Mouse (Mus musculus): ENCODE data around the gene Atrnl1. TPM values are rescaled to one million over a fixed set of nuclear protein-coding genes. Genes with fewer than 3 reads are reported as not detected.

Atrnl1 gene
- total RNA-seq, 2 experiments from 2014 or later: 99.0 to 112 TPM

DNA sequence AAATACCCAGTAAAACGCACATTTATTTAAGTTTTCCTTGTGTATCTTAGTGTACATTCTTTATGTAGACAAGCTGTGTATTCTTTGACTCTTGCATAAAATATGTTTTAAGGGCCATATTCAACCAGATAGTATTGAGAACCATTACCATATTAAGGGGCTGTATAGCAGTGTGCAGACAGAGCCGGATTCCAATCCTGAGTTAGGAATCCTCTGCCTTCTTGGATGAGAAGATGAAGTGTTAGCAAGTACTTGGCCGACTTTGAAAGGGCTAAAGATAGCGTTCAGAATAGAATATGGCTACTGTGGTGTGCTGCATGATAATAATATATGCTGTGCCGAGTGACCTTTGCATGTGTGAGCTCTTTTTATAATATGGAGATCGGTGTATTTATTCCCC is 500.5 kb downstream of the Atrnl1 start:
- DNase-seq (ENCODE audit: low spot score in 2 of 2): no peak

DNA sequence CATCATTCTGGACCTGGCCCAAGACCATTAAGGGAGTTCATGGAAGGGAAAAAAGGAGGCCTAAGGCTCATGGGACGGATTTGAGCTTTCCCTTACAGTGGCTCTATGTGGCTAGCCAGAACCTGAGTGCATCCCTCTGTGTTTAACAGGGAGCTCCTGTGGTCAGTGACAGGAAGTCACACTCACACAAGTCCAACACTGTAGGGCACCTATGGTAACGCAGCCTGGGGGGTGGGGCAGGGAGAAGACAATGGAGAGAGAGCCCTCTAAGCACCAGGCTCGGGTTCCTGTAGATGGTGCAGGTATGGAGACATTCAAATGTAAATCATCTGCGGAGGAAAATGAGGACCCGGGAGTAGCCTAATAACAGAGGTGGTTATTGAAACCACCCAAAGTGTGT is 501.3 kb downstream of the Atrnl1 start:
- DNase-seq (ENCODE audit: low spot score in 2 of 2): no peak

GRCm38 (mm10) chr19:58113092-58113731 is 502.4 kb downstream of the Atrnl1 start:
- no peak for DNase-seq (ENCODE audit: low spot score in 2 of 2)

DNA sequence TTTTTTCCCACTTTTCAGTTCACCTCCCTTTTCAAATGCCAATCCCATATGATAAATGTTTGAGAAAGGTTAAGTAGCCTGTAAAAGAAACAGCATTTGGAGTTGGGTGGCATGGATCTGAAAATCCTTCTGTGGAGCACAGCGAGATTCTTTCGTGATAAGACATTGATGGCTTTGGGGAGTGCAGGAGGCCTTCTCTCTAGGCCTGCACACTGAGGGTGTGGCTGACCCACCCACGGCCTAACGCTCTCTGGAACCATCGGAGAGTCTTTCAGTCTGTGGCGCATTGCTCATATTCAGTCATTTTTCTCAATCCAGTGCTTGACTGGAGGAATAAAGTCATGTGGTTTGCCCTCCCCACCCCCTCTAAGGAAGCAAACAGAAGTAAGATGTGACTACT is 506.8 kb downstream of the Atrnl1 start:
- no peak for DNase-seq (ENCODE audit: low spot score in 2 of 2)

DNA sequence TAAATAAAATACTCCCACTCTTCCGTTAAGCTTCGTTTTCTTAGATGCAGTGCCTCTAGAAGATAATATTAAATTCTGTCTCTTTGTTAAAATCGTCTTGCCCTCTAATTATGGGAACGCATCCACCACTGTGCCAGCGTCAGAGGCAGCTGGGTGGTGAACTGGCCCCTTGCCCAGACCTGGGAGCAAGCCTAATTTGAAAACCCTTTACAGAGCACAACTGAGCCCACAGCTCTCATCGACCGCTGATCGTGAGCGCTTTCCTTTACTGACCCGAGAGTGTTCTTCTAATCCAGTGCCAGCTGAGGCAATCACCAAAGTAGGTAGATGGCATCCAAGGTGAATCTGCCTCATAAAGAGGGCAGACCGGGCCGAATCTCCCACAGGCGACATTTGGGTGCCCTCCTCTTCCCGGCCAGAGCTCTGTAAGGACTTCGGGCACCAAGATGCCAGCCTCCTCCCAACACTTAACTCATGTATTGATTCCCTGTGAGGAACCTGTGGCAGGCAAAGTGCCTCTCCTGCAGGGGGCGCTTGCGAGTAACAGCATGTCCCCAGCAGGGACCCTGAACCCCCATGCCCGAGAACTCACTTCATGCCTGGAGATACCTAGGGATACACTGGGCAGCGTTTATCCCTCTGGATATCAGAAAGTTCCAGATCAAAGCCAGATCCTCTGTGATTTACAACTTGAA is 507.5 kb downstream of the Atrnl1 start:
- DNase-seq (ENCODE audit: low spot score in 2 of 2): peak; percentile 53 to 61

- no peak for DNase-seq (ENCODE audit: low spot score in 2 of 2)
Measured at GRCm38 (mm10) chr19:58118864-58119263, 508.0 kb downstream of the Atrnl1 start.

DNA sequence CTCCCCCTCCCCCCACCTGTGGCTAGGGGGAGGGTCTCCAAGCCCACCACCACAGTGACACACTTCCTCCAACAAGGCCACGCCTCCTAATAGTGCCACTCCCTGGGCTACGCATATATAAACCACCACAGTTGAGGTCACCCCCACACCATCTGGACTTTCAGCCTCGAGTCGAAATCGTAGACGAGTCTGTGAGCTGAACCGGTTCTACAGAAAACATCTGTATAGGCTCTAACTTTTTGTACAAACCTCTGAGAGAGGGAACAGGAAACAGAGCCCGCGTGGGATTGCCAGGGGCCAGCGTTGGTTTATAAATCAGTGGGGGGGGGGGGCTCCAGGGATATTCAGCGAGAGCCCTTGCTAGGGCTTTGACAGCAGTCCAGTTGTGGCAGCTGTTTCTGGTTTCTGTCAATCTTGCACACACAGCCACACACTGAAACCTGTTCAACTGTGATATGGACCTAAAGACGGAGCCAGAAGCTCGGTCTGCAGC is 508.9 kb downstream of the Atrnl1 start:
- no peak for DNase-seq (ENCODE audit: low spot score in 2 of 2)

DNA sequence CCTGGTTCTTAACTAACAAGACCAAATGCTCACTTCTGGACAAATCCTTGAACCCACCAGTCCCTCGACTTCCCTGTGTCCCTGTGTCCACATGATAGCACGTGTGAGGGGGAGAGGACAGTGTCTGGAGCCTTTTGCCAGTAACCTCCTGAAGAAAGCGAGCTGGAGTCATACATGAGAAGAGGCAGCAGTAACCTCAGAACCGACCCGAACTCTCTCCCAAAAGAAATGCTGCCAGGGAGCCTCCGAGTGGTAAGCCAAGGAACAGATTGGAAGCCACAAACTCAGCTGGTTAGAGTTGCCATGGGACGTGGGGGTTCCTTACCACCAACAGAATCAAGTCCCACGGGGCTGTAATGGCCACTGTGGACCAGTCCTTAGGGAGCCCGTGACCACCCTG is 509.8 kb downstream of the Atrnl1 start:
- no peak for DNase-seq (ENCODE audit: low spot score in 2 of 2)

GRCm38 (mm10) chr19:58121628-58122027 is 510.8 kb downstream of the Atrnl1 start:
- no peak for DNase-seq (ENCODE audit: low spot score in 2 of 2)

GRCm38 (mm10) chr19:58123620-58124019 is 512.8 kb downstream of the Atrnl1 start:
- DNase-seq (ENCODE audit: low spot score in 2 of 2): no peak

DNA sequence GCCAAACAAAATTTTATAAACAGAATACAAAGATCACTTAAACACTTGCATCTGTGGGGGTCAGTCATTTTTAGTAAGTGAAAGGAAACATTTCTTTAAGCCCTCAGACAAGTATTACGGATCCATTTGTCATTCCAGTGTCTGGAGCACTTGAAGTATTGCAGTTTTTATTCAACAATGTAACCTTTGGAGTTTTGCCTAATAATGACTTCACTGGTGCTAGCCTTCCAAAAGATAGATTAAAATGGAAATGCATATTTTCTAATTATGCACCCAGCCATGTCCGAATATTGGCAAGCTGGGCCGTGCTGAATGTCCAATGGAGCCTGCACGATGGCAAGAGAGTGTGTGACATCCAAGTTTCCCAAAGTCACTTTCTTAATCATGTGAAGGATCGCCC is 513.7 kb downstream of the Atrnl1 start:
- no peak for DNase-seq (ENCODE audit: low spot score in 2 of 2)

- no peak for DNase-seq (ENCODE audit: low spot score in 2 of 2)
Measured at GRCm38 (mm10) chr19:58125010-58125409, 514.2 kb downstream of the Atrnl1 start.

DNA sequence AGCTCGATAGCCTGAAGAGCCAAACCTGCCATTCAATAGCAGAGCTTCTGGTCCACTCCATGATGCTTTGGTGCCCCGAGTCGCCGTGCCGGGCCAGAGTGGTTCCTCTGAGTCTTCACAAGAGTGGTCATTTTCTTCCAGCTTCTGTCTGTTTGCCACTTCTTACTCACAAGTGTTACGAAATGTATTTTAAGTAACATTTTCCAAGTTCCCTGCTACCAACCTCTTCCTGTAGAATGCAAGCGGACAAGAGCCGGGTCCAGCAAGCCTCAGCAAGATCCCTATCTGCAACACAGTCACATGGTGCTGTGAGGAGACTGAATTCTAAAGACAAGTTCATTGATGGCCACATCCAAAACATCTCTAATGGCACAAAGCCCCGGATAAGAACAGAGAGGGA is 521.1 kb downstream of the Atrnl1 start:
- no peak for DNase-seq (ENCODE audit: low spot score in 2 of 2)

DNA sequence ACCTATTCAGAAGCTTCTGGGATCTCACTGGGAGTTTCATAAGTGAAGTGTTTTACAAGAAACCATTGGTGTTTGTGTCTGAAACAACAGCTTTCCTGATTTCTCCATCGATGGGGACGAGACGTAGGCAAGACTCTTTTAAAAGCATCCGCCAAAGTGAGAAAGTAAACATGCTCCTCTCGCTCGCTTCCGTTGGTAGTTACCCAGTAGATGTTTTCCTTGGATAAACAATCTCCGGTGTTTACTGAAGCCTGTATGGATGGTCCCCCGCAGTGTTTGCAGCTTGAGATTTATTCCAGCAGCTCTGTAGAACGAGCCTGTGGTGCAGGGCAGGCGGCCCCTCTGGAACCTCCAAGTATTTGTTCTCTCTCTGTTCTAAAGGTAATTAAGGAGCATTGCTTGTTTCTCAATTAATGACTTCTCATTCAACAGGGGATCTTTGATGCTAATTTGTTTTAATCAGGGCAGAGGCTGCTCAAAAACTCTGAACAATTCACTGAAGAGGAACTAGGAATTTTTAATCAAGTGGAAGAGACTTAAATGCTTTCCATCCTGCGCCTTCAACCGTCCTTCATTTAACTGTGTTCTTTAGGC is 529.5 kb downstream of the Atrnl1 start:
- DNase-seq (ENCODE audit: low spot score in 2 of 2): no peak

DNA sequence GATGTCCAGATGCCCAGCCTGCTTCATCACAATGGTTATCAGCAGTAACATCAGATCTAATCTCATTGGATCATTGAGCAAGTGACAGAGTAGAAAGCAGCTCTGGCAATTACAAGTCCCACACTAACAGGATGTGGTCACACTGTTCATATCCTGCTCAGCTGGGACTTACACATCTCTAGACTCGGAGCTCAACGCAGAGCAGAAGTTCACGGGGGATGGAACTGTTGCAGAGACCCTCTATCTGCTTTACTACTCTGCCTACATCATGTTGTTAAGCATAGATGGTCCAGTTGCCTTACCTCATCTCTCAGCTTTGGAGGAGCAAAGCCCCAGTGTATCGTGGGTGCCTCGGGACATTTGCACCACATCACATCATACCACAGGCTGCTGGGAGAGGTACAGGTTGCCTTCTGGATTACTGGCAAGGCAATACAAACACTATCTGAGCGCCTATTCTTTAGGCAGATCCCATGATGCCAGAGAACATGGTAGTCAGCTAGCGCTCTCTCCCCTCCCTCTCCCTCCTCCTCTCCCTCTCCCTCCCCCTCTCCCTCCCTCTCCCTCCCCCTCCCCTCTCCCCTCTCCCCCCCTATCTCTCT is 533.1 kb downstream of the Atrnl1 start:
- DNase-seq (ENCODE audit: low spot score in 2 of 2): no peak

- no peak for DNase-seq (ENCODE audit: low spot score in 2 of 2)
Measured at GRCm38 (mm10) chr19:58145521-58145920, 534.7 kb downstream of the Atrnl1 start.

DNA sequence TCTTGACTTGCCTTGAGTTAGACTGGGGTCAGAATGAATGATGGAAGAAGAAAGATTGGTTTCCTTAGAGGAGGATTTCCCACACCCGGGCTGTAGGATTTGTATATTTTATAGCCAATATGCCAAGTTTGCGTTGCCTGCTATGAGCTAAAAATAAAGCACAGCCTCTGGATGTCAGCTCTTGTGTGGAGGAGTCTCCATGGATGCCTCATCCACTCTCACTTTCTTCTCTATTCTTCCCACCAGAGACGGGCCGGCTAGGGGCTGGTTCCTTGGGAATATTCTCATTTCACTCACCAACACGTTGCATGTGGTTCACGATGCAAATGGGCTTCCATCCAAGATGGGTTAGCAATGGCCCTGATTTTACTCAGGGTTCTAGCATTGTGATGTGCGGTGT is 540.4 kb downstream of the Atrnl1 start:
- DNase-seq (ENCODE audit: low spot score in 2 of 2): peak; percentile 4 to 7

GRCm38 (mm10) chr19:58161569-58161968 is 550.7 kb downstream of the Atrnl1 start:
- no peak for DNase-seq (ENCODE audit: low spot score in 2 of 2)

DNA sequence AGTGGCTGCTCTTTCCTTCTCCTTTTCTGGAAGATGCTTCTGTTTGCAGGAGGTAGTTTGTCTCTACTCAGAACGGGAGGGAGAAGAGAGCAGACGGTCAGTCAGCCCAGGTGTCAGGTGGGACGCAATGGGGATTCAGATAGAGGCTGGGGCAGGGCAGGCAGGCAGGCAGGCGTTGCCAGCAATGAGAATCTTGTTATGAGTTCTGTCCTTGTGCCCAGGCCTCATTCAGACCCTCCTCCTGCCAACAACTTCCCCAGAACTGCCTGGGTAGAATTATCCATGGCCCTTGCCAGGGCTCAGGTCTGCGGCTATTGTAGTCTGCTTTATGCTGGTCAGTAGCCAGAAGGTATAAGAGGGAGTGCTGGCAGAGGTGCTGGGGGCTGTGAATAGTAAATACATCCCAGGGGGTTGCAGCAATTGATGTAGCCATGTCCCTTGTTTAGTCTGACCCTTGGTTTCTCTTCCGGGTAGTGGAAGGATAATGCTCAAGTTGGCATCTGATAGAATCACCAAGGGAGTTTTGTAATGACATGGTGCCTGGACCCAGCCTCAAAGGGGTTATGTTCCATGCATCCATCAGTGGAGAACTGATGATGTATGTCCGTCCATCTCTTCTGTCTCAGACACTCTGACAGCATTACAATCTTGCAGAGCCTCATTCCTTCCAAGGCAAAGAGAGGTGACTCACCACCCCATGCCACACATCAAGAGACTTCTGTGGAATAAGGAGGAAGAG is 554.2 kb downstream of the Atrnl1 start:
- DNase-seq (ENCODE audit: low spot score in 2 of 2): no peak

GRCm38 (mm10) chr19:58165635-58166015 is 554.8 kb downstream of the Atrnl1 start:
- DNase-seq (ENCODE audit: low spot score in 2 of 2): no peak

DNA sequence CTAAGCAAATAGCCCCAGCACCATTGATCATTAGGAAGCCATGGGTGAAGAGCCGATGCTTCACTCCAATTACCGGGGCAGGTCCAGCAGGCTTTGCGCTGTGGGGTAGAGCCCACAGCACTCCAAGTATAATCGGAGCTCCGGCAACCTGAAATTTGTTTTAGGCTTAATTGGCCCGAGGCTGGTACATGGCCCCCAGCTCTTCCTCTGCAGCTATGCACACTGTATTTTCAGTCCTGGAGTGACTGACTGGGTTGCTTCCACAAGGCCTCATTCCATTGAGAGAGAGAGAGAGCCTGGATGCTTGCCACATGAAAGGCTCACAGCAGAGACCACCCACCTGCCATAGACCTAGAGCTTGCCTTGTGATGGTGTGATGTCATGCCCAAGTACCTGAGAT is 555.3 kb downstream of the Atrnl1 start:
- DNase-seq (ENCODE audit: low spot score in 2 of 2): no peak

Measured in left cerebral cortex, adult 18-20 months (tissue).